Mouse (Mus musculus): Measurements from ENCODE around the gene Prcp.

The Prcp gene

DNA sequence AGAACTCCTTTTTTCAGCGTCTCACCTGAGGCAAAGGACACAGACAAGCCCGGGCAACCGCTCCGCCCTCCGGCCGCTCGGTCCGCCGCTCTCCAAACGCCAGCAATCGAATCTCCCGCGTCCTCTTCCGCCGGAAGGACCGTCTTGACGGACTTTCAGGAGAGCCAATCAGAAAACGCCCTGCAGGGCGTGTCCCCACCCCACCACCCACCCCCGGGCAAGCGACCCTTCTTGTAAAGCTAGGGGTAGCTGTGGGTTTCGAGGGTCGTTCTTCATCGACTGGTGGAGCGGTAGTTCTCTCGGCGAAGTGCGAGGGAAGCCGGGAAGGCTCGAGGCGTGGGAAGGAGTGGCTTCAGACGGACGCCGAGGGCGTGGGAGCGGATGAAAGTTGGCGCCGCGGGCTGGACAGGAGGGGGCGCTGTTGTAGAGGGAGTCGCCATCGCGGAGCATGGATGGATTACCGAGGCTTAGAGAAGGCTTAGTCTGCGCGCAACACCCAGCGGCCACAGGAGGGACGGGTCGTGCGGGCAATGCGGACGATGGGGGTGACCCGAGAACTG, at the start of gene Prcp, which contains the start of gene Ddias:
Gene Prcp (plus strand): TSS at position 355 of the 560 bp plus-strand sequence.
Gene Ddias (minus strand): TSS at position 132 of the 560 bp plus-strand sequence.
- DNase-seq (ENCODE audit: extremely low read depth, insufficient read length, low spot score), result peak; percentile 91

DNA sequence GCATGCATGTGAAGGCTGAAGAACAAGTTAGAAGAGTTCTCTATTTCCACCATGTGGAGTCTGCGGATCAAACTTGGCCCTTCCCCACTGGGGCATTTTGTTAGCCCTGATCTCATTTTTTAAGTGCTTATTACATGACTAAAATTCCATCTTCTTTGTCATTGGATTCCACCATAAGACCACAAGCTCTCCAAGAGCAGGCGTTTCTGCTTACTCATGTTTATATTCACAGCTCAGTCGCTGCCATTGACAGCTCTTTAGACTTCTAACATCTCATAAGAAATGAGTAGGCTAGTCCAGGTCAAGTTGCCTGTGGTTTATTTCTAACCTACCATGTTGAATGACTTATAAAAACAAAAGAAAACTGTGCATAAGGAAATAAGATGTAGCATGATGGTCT, 48.0 kb upstream of the Prcp start:
- DNase-seq (ENCODE audit: extremely low read depth, insufficient read length, low spot score), result peak; percentile 65

DNA sequence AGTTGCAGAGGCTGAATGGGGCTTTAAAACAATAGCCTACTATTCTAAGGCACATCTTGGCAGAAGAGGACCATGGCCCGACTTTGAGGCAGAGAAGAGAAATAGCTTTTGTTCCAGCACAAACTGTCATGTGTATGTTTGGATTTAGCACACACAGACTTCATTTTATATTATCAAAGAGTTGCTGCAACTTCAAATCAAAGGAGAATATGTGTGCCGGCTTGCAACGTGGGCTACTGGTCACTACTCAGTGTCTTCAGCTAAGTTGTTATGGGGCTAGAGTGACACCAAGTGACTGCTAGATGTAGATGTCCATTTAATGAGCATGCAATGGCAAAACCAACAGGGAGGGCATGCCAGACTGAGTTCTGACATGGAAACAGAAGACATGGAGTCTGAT, 46.3 kb upstream of the Prcp start:
- no peak for DNase-seq (ENCODE audit: extremely low read depth, insufficient read length, low spot score)

DNA sequence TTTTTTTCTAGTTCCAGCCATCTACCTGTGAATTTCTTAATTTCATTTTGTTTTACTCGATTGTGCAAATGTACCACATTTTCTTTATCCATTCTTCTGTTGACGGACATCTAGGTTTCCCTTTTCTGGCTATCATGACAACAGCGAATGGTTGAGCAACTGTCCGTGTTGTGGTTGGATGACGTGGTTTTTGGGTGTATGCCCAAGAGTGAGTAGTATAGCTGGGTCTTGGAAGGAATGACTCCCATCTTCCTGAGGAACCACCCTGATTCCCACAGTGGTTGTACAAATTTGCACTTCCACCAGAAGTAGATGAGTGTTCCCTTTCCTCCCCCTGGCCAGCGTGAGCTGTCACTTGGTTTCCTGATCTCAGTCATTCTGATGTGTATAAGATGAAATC, 41.9 kb upstream of the Prcp start:
- peak; percentile 69 for DNase-seq (ENCODE audit: extremely low read depth, insufficient read length, low spot score)

DNA sequence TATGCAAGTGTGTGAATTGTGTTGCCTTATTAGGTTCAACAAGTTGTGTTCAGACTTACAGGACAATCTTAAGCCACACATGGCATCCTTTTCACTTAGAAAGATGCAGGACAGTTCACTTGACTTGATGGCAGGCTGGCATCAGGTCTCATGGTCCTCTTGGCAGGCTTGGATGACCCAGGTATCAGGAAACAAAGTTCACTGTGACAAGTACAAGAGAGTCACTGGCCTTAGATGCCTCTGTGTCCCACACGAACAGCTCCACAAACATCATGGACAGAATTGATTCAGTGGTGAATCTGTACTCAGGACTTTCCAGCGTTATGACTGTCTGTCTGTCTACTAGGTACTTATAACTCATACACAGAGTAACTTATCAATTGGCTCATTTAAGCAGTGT, 39.9 kb upstream of the Prcp start:
- no peak for DNase-seq (ENCODE audit: extremely low read depth, insufficient read length, low spot score)

DNA sequence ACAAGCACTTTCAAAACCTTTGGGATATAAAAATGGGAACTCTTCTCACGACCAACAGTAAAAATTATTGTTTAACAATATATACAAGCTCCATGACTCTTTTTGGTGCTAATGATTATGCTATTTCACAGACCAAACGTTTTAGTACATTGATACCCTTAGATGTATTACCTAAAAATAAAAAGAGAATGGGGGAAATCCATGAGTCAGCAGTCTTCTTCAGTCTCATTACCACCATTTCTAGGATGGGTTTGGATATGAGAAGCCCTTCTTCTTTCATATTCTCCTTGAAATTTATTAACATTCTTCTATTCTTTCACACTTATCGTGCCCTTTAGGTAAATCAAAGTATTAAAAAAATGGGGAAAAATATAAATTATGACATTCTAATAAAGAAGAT, 37.8 kb upstream of the Prcp start:
- DNase-seq (ENCODE audit: extremely low read depth, insufficient read length, low spot score), result no peak

DNA sequence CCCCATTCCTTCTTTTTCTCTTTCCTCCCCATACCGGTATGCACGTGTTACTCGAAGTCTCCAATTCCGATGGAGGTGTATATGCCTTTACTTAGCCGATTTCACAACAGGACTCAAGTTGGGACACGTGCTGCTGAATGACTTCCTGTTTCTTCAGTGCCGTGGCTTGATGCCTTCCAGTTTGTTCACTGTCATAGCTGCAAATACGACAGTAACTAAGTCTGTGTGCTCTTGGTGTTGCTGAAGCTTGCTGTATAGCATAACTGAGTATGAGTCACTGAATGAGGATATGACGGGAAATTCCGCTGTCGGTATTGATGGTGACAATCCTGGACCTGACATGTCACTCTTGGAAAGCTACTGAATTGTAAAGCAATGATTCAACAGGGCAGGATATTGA, 37.0 kb upstream of the Prcp start:
- DNase-seq (ENCODE audit: extremely low read depth, insufficient read length, low spot score), result peak; percentile 56

DNA sequence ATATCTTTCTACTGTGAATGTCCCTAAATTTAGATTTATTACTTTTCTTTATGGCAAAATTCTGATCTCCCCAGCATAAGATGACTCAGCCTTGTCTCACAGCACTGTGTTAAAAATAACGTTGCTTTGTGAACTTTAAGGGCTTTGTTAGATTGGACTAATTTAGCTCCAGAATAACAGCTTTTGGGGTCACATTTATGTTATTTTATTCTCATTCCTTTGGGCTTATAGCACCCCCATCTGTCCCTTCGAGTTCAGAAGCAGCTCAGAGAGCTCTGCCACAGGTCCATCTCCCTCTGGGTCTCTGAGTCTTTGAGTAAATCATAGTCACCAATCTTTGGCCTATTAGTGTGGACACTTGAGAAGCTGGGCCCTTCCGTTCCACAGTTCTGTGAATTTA, 36.4 kb upstream of the Prcp start:
- DNase-seq (ENCODE audit: extremely low read depth, insufficient read length, low spot score), result no peak

DNA sequence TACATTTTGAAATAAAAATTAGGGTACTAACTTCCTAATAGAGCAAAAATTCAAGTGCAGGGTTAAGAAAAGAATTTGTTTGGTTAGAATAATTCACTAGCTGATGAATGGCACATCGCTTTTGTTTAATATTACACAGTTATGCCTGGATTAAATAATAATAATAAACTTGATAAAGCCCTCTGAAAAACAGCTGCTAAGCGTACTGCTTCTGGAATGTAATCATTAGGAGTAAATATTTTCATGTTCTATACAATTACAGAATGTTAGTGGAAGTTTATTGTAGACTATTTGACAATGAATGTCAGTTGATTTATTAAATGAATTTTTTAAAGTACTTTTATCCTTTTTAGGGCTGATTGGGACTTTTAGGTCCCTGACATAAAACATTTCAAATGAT, 32.0 kb upstream of the Prcp start:
- DNase-seq (ENCODE audit: extremely low read depth, insufficient read length, low spot score), result no peak

DNA sequence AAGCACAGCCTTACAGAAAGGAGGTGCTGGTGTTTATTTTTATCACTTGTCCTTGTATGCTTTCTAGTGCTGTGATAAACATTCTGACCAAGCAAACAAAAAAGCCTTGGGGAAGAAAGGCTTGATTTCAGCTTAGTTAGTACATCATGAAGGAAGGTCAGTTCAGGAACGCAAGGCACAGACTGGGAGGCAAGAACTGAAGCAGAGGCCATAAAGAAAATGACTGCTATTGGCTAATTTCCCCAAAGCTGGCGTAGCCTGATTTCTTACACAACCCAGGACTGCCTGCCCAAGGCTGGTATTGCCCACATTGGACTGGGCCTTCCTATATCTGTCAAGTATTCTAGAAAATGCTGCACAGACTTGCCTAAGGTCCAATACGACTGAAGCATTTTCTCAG, 26.0 kb upstream of the Prcp start:
- no peak for DNase-seq (ENCODE audit: extremely low read depth, insufficient read length, low spot score)

DNA sequence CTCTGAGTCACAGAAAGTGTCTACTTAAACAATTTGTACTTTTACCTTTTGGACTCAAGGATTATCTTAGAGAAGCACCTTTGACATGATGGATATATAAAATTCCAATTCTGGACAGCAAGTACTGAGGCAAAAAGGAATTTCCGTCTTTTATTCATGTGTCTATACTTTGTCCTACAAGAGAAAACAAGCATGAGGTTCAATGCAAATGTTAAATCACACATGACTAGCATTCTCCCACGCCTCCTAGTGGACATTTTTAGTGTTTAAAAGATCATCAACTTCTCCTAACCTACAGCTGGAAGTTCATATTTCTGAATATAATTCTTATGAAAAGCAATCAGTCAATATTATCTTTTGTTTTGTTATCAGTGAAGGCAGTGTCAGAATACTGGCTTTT, 7.7 kb upstream of the Prcp start:
- no peak for DNase-seq (ENCODE audit: extremely low read depth, insufficient read length, low spot score)

DNA sequence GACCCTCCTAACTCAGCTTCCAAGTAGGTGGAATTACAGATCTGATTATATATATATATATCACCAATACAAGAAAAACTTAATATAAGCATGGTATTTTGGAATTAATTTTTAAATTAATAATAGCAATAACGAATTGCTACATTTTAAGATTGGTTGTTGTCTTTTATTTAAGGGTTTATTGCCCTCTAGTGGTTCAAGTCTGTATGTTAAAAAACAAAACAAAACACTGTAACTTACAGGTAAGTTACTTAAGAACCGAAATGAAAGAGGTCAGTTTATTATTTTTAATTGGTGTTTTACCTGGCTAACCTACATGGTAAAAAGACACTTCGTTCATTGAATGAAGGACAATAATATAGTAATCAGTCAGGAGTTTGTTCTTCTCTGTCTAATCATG, 4.1 kb upstream of the Prcp start:
- DNase-seq (ENCODE audit: extremely low read depth, insufficient read length, low spot score), result no peak

DNA sequence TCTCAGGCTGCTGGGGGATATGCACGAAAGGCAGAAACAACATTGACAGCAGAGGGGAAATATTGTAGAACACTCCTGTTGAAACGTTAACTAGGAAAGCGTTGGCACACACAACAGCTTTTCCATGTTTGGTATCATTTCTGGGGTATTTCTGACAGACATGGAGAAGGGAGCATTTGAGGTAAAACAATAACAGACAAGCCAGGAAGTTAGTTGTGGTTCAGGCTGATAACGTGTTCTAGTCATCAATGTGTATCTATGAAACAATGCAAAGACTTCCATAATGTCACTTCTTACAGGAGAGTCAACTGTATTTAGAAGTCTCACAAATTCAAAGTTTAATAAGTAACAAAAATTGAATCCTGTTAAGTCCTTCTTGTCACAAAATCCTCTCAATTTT, 2.7 kb upstream of the Prcp start:
- no peak for DNase-seq (ENCODE audit: extremely low read depth, insufficient read length, low spot score)

DNA sequence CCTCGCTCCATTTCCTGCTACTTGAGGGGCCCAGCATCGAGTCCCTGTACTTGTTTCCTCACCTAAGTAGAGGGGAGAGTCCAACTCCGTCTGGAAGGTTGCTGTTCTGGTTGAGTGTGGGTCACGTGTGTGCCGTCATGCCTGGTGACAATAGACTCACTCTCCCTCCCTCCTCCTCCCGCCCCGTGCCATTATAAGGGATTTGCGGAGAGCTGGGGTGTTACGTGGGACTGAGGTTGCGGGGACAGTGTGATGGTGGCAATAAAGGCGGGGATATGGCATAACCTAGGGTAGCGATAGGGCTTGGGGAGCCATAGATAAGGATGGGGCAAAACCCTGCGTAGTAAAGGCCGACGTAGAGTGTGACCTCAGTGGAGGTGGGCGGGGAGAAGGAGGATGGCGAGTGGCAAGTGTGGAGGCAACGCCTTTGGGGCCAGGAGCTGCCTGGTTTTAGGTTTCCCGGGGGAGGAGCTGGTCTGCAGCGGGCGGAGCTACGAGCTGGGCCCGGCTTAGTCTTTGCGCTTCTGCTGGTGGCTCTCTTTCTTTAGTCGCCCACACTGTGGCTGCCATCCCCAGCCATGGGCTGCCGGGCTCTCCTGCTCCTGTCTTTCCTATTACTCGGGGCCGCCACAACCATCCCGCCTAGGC, 615 bp downstream of the Prcp start:
- peak; percentile 93 for DNase-seq (ENCODE audit: extremely low read depth, insufficient read length, low spot score)

DNA sequence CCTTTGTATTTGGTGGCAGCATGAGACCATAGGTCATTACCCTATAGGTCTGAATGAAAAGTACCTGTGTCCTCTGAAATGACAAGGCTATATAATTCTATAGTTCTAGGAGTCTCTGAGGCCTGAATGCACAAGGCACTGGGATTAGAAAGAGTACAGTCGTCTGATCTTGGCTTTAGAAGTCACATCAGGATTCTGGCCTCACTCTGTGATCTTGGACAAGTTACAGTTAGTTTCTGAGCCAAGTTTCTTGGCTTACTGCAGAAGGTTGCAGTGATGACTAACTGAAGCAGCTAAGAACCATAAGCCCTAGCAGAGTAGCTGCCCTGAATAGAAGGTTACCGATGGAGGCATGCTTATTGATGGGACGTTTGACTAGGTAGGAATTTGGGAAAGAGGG, 1.8 kb downstream of the Prcp start:
- DNase-seq (ENCODE audit: extremely low read depth, insufficient read length, low spot score), result peak; percentile 46

DNA sequence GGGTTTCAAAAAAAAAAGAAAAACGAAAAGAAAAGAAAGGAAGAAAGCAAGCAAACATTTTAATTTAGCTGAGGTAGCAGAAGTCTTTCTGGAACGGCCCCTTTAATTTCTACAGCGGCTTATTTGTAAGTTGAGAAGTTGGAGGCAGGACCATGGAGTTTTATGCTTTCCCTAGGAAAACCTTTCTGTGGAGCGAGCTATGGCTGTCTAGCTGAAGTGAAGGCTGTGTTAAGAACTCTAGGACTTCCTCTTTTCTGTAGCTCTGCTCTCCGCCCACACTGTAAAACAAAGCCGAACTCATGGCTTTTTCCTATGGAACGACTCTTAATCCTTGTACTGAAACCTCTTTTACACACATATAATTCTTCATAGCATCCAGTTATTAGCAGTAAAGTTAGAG, 2.3 kb downstream of the Prcp start:
- peak; percentile 18 for DNase-seq (ENCODE audit: extremely low read depth, insufficient read length, low spot score)

DNA sequence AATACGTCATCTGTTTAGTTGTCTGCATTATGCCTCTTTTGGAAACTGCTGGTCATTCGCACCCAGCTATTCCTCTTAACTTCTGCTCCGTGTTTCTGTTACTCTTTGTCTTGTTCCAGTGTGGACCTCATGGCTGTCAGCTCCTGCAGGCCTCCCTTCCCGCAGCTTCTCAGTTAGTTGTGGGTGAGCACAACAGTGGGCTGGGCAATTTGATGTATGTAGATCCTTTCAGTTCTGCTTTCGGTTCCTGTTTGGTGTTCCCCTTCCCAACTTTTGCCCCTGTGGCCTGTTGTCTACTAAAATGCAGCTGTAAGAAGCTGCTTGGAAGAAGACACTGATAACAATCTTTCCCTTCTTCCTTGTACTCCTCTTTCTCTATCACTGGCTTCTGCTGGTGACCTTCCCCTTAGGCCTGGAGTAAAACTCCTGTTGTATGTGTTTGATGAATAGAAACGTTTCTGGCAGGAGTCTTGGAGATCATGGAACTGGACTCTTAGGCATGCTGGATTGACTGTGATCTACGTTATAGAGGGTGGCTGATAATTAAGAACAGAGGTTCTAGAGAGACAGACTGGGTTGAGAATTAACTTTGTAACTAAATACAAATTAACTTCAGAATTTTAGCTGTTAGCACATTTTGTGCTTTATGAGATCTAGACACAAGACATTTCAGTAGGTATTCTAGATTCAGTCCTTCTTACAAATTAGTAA, 4.5 kb downstream of the Prcp start:
- DNase-seq (ENCODE audit: extremely low read depth, insufficient read length, low spot score), result no peak

DNA sequence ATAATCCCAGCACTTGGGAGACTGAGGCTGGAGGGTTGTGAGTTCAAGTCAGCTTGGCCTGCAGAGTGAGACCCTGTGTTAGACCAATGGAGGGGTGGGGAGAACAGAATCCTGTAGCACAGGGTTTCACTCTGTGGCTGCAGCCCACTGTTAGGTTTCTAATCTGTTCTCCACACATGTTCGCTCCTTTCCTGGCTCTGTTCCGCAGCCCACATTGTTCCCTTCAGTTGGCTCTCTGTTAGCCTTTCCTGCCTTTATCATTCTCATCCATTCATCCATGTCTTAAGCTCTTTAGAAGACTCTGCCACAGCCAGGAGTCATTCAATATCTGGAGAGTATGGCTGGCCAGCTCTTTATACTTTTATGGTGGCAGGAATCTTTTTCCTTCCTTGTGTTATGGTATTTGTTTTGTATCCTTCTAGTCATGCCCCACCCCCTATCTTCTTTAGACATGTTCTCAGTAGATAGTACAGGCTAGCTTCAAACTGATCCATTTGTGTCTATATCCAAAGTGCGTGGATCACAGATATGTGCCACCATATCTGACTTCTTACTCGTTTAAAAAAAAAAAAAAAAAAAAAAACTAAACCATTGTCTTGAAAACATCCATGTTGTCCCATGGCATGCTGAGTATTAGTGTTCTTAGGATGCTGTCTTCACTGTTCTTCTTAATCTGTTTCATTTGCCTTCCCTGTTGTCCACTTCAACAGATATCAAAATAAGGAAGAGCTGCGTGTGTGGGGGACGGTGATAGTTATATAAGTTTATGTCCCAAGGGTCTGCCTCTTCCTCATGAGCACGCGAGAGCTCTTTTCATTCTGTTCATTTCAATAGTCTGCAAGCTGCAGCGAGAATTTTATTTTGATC, 9.8 kb downstream of the Prcp start:
- DNase-seq (ENCODE audit: extremely low read depth, insufficient read length, low spot score), result no peak

DNA sequence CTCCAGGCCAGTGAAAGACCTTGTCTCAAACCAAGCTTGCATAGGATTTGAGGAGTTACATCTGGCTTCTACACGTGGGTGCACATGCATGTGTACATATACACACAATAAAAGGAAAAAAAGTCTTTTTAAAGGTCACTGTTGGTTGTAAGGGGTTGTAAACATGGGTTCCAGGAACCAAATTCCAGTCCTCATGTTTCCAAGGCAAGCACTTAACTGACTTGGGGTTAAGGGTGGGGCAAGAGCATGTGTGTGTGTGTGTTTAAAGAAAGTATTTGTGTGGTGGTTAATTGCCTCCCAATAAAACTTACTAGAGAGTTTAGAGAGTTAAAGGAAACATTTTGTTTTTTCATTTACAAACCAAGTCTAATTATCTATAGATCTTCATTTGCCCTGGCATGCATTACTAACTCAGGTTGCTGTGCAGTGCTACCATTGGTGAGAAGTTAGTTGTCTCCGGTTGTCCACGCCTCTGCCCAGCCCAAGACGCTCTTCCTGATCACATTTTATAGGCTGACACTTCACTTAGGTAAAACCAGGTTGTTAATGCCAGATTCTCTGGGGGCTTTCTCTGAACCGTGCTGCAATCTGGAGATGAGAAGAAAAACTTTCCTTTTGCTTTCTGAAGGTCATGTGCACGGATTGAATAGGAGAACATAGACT, 10.9 kb downstream of the Prcp start:
- DNase-seq (ENCODE audit: extremely low read depth, insufficient read length, low spot score), result no peak

DNA sequence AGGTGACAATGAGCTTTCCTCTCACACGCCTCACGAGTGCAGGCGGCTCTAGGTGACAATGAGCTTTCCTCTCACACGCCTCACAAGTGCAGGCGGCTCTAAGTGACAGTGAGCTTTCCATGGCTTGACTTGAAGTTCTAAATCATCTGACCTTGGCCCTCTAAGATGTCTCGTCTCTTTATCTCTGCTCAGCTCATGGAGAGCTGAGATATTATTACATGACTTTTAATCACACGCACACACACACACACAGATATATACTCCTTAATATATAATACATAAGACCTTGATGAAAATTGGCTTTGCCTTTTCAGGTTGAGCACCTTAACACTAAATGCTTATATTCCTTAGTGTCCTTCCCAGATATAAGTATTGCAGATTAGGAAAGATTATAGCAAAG, 12.5 kb downstream of the Prcp start:
- no peak for DNase-seq (ENCODE audit: extremely low read depth, insufficient read length, low spot score)

DNA sequence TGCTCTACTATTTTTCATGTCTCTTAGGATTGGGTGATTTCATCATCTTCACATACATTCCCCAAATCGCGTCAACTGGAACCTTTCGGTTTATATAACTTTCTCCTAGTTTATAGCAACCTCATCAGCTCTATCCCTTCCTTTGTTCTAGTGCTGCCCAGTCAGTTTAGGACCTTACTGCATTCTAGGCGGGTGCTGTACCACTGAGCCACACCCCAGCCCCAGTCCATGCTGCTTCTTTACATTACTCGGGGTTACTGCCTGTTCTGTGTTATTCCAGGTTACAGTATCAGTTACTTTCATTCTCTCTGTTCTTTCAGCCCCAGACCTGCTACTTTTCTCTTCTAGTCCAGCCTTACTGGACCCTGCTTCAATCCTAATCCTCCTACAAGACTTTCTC, 13.0 kb downstream of the Prcp start:
- DNase-seq (ENCODE audit: extremely low read depth, insufficient read length, low spot score), result no peak

Measured in 3134 (cell line).